Mouse (Mus musculus): ENCODE measurements at regions not wholly inside any gene's neighbourhood (a gene's known extent, or its start where the extent isn't known, plus 50 kb on each side); places are given as distances from the start of the nearest gene placed in this dataset.

DNA sequence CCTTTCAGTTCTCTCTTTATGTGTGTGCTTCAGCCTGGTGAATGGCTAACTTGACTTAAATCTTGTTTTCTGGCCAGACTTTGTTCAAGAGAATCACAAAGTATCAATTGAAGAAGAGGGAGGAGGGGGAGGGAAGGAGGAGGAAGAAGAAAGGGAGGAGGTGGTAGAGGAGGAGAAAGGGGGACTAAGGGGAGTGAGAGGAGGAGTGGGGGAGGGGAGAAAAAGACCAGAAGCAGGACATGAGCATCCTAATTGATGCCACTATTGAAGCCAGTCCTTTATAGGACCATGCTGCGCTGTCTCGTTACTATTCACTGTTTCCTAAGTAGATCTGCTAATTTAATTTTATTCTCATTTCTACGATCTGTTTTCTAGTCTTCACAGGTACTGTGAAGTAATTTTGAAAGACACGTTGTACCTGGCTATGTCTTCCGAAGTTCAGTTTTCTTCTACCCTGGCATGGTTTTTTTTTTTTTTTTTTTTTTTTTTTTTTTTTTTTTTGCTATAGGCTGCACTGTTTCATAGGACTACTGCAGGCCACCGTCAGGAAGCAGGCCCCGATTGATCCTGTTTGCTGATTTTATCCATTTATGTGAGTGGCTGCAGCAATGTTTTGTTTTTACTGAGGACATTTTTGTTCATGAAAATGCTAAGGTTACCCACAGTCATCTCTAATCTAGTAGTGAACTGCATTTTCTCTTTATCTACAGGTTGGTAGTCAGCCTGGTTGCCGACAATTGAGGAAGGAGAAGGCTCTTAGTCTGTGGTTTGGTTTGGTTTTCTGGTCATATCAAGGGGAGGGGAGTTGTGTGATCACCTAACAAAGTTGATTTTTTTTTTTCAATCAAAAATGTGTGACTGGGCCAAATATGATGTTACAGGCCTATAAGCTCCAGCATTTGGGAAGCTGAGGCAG lies 184.1 kb upstream of the Meis1 start:
- no peak for TF ChIP-seq EP300 (IDR thresholded peaks at IDR 0.05; ENCODE audit: low read depth)
- TF ChIP-seq CTCF (IDR thresholded peaks at IDR 0.05; ENCODE audit: low read depth) = no peak

All from liver, embryonic 14.5 days (tissue).